Mouse (Mus musculus): ENCODE data around the gene Slc38a6. TPM values are rescaled to one million over a fixed set of nuclear protein-coding genes. Genes with fewer than 3 reads are reported as not detected.

Slc38a6 gene
- polyA plus RNA-seq, 1 experiment from 2014 or later: 7.3 TPM

DNA sequence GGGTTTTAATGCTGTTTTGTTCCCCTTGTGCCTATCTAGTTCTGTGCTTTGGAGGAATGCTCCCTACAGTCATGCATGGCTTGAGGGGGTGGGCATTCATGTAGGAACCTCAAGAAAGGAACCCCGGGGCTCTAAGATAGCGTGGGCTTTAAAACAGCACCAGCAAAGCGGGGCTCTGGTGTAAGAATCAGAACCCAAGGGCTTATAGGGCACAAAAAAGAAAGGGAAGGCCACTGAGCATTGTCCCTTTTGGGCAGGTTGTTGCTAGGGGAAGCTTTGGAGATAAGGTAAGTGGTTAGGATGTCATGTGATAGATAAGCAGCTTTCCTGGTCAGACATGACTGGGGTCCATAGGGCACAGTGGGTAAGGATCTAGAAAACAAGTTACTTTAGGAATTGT is 2.0 kb downstream of the Slc38a6 start:
- Histone ChIP-seq H3K27me3 (ENCODE audit: insufficient read depth, poor library complexity, severe bottlenecking) (no peaks in the 10 kb centered on the region), H3K27ac (no peak overlapping the region), H3K36me3 (peaks cover 17% of the 10 kb centered on the region), H3K4me3 (no peak overlapping the region), H3K9me3 (no peaks in the 10 kb centered on the region), H3K4me1 (peaks cover 32% of the 10 kb centered on the region)
- 70% methylated on average over 3 of the region's 3 CpGs for WGBS
- no peak for DNase-seq (ENCODE audit: low spot score)

DNA sequence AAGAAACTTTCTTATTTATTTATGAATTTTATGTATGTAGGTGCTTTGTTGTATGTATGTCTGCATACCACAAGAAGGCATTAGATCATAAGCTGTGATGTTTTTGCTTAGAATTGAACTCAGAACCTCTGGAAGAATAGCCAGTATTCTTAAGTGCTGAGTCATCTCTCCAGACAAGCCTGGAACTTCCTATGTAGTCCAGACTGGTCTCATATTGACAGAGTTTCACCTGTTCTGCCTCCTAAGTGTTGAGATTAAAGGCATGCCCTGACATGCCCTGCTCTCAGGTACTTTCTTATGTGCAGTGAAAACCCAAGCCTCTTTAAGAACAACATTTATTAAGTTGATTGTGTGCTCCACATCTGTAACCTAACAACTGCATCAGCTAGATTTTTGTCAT is 8.3 kb downstream of the Slc38a6 start:
- DNase-seq (ENCODE audit: low spot score): no peak
- no peak overlapping the region for H3K4me3 ChIP-seq
- H3K9me3 ChIP-seq: no peaks in the 10 kb centered on the region
- peaks cover 6% of the 10 kb centered on the region; the same call in 1 of the 2 replicates for H3K4me1 ChIP-seq
- peaks cover 23% of the 10 kb centered on the region; the same call in 1 of the 2 replicates for H3K36me3 ChIP-seq
- no peak overlapping the region for H3K27ac ChIP-seq
- no peaks in the 10 kb centered on the region for H3K27me3 ChIP-seq (ENCODE audit: insufficient read depth, poor library complexity, severe bottlenecking)

DNA sequence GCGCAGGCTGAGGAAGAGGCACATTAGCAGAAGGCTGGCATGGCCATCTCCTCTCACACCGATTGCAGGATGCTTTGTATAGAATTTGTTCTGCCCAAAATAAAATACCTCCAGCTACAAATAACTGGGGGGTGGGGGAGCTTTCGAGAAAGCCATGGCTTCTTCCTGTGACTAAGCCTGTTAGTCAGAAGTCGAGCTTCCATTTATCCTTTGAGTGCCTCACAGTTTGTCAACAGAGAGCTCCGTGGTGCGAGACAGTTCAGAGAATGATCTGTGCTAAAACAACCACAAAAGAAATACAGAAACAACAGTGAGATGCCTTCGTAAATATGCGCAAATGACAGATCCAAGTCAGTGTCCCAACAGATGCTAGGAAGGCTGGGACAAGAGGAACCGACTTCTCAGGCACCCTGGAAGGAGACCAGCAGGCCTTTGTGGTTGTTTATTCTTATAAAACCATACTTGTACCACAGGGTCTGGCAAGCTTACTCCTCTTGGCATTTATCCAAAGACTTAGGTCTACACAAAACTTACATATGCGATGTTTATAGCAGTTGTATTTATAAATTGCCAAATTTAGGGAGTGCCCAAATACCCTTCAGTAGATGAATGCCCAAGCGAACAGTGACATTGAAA is 9.0 kb downstream of the Slc38a6 start:
- Histone ChIP-seq H3K4me1 (peaks cover 6% of the 10 kb centered on the region; the same call in 1 of the 2 replicates), H3K4me3 (no peak overlapping the region), H3K27me3 (ENCODE audit: insufficient read depth, poor library complexity, severe bottlenecking) (no peaks in the 10 kb centered on the region), H3K27ac (no peak overlapping the region), H3K9me3 (no peaks in the 10 kb centered on the region), H3K36me3 (peaks cover 29% of the 10 kb centered on the region; the same call in 1 of the 2 replicates)
- 80% methylated on average over 11 of the region's 11 CpGs for WGBS
- no peak for DNase-seq (ENCODE audit: low spot score)

DNA sequence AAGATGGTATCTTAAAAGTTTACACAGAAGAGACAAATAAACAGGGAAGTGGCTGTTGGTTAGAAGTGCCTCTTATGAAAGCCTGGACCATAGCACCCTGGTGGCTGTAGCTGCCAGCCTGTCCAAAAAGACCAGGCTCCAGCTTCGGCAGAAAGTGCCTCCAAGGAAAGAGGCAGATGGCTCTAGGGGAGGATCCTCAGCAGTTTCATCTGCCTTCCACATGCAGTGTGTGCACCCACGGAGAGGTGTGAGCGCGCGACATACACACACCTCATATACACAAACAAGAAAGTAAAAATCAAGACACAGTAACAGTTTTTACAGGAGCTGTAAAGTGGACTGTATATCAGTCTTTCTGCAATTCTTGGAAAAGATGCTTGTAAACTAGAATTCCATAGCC is 12.0 kb downstream of the Slc38a6 start:
- Histone ChIP-seq H3K27ac (no peak overlapping the region), H3K9me3 (no peaks in the 10 kb centered on the region), H3K4me1 (peaks cover 6% of the 10 kb centered on the region; the same call in 1 of the 2 replicates), H3K4me3 (no peak overlapping the region), H3K36me3 (peaks cover 25% of the 10 kb centered on the region; the same call in 1 of the 2 replicates), H3K27me3 (ENCODE audit: insufficient read depth, poor library complexity, severe bottlenecking) (no peaks in the 10 kb centered on the region)
- DNase-seq (ENCODE audit: low spot score): no peak
- WGBS: 91% methylated on average over 5 of the region's 5 CpGs

DNA sequence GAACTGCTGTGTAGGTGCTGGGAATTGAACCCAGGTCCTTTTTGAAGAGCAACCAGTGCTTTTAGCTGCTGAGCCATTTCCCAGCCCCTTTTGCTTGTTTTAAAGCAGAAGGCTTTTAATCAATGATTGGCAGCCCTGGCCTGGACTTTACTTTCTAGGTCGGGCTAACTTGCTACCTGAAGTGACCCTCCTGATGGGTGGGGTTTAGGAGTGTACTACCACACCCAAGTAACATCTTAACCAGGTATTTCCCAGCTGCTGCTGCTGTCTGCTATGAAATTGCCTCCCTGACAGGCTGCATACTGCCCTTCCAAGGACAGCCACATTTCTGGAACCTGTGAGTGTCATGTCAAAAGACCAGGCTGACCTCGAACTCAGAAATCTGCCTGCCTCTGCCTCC is 14.0 kb downstream of the Slc38a6 start:
- no peak overlapping the region for H3K27ac ChIP-seq
- WGBS: 84% methylated on average over 2 of the region's 2 CpGs
- no peak overlapping the region for H3K4me3 ChIP-seq
- no peaks in the 10 kb centered on the region for H3K9me3 ChIP-seq
- H3K27me3 ChIP-seq (ENCODE audit: insufficient read depth, poor library complexity, severe bottlenecking): no peaks in the 10 kb centered on the region
- H3K4me1 ChIP-seq: peaks cover 6% of the 10 kb centered on the region; the same call in 1 of the 2 replicates
- no peak for DNase-seq (ENCODE audit: low spot score)
- peaks cover 14% of the 10 kb centered on the region; the same call in 1 of the 2 replicates for H3K36me3 ChIP-seq

DNA sequence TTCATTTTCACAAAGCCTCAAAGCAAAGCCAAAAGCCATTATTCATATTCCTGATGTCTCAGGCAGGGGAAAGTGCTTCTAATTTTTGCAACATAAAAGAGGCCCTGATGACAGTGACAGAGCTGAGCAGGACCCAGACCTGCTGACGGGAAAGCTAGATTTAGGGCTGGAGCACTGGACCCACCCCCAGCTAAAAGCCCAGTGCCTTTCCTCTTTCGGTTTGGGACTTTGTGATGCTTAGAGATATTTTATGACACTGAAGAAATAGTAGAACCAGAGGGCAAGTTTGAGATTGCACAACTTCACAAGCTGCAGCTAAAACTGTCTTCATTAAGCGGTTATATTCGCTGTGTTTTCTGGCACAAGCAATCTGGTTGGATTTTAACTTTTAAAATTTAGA is 18.1 kb downstream of the Slc38a6 start:
- Histone ChIP-seq H3K27me3 (ENCODE audit: insufficient read depth, poor library complexity, severe bottlenecking) (no peaks in the 10 kb centered on the region), H3K27ac (no peak overlapping the region), H3K4me1 (no peaks in the 10 kb centered on the region), H3K4me3 (no peak overlapping the region), H3K9me3 (no peaks in the 10 kb centered on the region), H3K36me3 (peaks cover 11% of the 10 kb centered on the region; the same call in 1 of the 2 replicates)
- DNase-seq (ENCODE audit: low spot score): no peak
- 83% methylated on average over 4 of the region's 4 CpGs for WGBS

DNA sequence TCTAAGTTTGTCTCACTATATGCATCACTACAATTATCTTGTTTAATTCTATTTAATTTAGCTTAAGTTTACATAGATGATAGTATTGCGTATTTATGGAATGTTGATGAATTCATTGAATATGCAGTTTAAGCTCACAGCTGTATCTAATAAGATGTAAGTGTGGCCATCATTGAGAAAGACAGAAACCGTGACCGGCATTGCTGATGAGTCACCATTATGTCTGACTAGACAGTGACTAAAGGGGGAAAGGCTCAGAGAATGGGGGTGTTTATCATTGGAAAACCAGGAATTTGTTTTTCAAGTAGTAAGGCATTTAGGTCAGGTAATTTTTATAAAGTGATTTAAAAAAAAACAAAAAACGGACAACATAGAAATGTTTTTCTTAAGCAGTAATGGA is 21.2 kb downstream of the Slc38a6 start:
- WGBS: 87% methylated on average over 4 of the region's 4 CpGs
- Histone ChIP-seq H3K36me3 (peaks cover 9% of the 10 kb centered on the region; the same call in 1 of the 2 replicates), H3K27me3 (ENCODE audit: insufficient read depth, poor library complexity, severe bottlenecking) (no peaks in the 10 kb centered on the region), H3K27ac (no peak overlapping the region), H3K4me3 (no peak overlapping the region), H3K4me1 (no peaks in the 10 kb centered on the region), H3K9me3 (no peaks in the 10 kb centered on the region)
- no peak for DNase-seq (ENCODE audit: low spot score)

DNA sequence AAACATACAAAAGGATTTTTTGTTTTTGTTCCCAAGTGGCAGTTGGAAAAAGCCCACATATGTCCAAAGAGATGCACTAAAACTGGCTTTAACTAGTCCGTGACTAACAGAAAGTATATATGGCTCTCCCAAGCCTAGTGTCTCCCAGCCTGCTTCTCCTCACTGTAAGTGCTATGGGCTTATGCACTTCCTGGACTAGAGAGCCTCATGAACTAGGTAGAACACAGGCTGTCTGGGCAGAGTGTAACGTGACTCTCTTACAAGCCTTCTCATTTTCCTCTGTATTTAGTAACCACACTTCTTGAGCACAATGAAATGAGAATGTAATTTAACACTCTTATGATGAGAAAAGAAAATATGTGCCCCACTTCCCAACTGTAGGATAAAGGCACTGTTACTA is 22.1 kb downstream of the Slc38a6 start:
- no peak overlapping the region for H3K4me3 ChIP-seq
- no peaks in the 10 kb centered on the region for H3K4me1 ChIP-seq
- WGBS: 86% methylated on average over 2 of the region's 2 CpGs
- H3K9me3 ChIP-seq: no peaks in the 10 kb centered on the region
- no peak for DNase-seq (ENCODE audit: low spot score)
- H3K36me3 ChIP-seq: peaks cover 9% of the 10 kb centered on the region; the same call in 1 of the 2 replicates
- no peaks in the 10 kb centered on the region for H3K27me3 ChIP-seq (ENCODE audit: insufficient read depth, poor library complexity, severe bottlenecking)
- H3K27ac ChIP-seq: no peak overlapping the region

DNA sequence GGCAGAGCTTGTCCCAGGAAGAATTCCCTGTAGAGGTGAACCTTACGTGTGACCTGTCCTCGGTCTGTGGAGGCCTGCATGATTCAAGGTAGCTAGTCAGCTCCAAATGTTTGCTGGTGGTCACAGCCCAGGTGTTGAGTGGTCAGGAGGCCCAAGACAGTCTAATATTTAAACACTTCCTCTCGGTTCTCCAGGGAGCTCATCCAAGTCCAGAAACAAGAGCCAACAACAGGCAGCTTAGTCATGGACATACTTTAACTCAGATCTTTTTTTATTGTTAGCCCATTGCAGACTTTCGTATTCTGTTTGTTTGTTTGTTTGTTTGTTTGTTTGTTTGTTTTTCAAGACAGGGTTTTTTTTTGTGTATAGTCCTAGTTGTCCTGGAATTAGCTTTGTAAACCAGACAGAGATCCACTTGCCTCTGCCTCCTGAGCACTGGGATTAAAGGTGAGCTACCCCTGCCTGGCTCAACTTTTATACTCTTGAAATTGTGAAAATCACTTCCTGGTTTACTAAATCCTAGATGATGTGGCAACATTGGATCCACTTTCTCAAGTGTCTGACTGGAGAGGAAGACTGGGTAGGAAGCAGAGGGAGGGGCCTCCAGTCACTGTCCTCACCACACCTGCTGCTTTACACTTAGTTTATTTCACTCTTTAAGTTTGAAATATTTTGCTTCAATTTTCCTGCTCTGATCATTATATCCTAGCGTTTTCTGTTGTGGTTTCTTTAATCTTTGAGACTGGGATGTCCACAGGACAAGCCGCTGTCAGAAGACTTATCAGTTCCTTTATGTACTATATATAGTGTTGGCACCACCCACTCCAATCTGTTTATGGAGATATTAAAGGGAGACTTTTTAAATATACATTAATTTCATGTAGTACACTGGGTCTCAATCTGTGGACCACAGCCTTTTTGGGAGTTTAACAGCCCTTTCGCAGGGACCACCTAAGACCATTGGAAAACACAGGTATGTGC is 31.4 kb downstream of the Slc38a6 start:
- Histone ChIP-seq H3K4me1 (peaks cover 9% of the 10 kb centered on the region), H3K4me3 (no peak overlapping the region), H3K9me3 (no peaks in the 10 kb centered on the region), H3K27ac (no peak overlapping the region), H3K36me3 (peaks cover 8% of the 10 kb centered on the region; the same call in 1 of the 2 replicates), H3K27me3 (ENCODE audit: insufficient read depth, poor library complexity, severe bottlenecking) (no peaks in the 10 kb centered on the region)
- 86% methylated on average over 7 of the region's 7 CpGs for WGBS
- no peak for DNase-seq (ENCODE audit: low spot score)

DNA sequence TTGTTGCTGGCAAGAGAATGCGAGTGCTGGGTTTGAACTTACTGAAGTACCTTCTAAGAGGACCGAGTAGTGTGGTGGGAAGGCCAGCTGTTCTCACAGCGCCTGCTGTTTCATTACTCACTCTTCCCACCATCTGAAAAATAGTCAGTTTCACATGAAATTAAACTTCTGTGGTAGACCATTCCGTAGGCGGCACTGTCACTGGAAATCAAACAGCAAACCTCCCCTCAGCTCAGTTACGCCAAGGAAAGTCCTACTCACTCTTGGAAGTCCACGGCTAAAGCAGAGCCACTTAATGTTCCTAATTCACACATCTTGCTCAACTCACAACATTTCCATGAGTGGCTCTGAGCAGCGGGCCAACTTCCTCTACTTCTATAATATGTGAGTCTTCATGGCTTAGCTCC is 37.6 kb downstream of the Slc38a6 start:
- no peaks in the 10 kb centered on the region for H3K9me3 ChIP-seq
- H3K36me3 ChIP-seq: no peaks in the 10 kb centered on the region
- no peak overlapping the region for H3K27ac ChIP-seq
- WGBS: 90% methylated on average over 8 of the region's 8 CpGs
- DNase-seq (ENCODE audit: low spot score): no peak
- H3K4me1 ChIP-seq: peaks cover 31% of the 10 kb centered on the region
- H3K4me3 ChIP-seq: no peak overlapping the region
- H3K27me3 ChIP-seq (ENCODE audit: insufficient read depth, poor library complexity, severe bottlenecking): no peaks in the 10 kb centered on the region

DNA sequence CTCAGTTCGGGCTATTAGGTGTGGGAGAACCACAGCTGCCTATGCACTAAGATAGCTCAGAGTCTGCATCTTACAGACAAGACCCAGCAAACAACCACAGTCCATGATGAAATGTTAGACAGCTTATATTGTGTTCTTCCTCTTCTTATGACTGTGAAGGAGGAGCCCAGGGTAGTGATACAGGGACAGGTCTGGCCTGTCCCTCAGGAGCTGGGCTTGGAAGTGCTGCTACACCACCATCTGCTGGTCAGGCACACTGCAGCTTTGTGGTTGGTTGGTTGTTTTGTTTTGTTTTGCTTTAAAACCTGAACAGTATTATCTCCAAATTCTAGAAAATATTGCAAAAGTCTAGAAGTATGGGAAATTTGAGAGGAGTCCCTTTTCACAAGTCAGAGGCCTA is 38.2 kb downstream of the Slc38a6 start:
- Histone ChIP-seq H3K27ac (peak overlapping the region; percentile 83), H3K27me3 (ENCODE audit: insufficient read depth, poor library complexity, severe bottlenecking) (no peaks in the 10 kb centered on the region), H3K4me3 (no peak overlapping the region), H3K36me3 (no peaks in the 10 kb centered on the region), H3K9me3 (no peaks in the 10 kb centered on the region), H3K4me1 (peaks cover 31% of the 10 kb centered on the region)
- 97% methylated on average over 1 of the region's 1 CpGs for WGBS
- no peak for DNase-seq (ENCODE audit: low spot score)

DNA sequence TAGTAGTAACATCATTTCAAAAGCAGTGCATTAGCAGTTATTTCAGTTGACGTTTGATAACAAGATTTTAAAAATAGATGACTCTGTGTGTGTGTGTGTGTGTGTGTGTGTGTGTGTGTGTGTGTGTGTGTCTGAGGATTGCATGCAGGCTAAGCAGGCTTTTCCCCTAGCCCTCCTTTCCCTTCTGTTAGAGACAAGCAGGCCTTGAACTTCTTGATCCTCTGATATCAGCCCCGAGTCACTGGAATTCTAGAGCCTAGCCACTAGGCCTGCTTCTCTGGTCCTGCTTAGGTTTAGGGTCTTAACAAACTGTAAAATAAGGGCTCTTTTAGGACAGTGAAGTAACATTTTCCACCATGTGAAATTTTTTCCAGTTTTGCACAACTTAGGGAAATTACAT is 38.6 kb downstream of the Slc38a6 start:
- H3K4me3 ChIP-seq: no peak overlapping the region
- no peak for DNase-seq (ENCODE audit: low spot score)
- H3K9me3 ChIP-seq: no peaks in the 10 kb centered on the region
- H3K36me3 ChIP-seq: no peaks in the 10 kb centered on the region
- H3K27ac ChIP-seq: peak overlapping the region; percentile 83
- WGBS: 18% methylated on average over 2 of the region's 2 CpGs
- H3K4me1 ChIP-seq: peaks cover 31% of the 10 kb centered on the region
- no peaks in the 10 kb centered on the region for H3K27me3 ChIP-seq (ENCODE audit: insufficient read depth, poor library complexity, severe bottlenecking)

DNA sequence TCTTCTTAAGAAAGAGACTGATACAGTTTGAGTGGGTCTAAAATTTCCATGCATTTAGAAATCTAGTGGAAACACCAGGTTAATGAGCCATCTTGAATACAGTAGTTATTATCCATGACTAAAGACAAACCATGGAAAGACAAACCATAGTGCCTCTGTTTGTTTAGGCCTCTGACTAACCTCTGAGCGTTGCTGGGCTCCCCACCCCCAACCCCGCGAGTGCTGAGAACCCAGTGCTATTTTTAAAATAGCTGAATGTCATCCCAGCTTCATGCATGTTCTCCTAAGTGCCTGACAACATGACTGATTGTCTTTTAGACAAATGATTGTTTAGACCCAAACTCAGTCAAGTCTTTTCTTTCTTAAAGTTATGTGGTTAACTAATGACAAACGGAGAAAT is 39.0 kb downstream of the Slc38a6 start:
- H3K4me1 ChIP-seq: peaks cover 31% of the 10 kb centered on the region
- DNase-seq (ENCODE audit: low spot score): no peak
- peak overlapping the region; percentile 83 for H3K27ac ChIP-seq

More for the DNA sequence above, 39.0 kb downstream of the Slc38a6 start:
- Histone ChIP-seq H3K27me3 (ENCODE audit: insufficient read depth, poor library complexity, severe bottlenecking) (no peaks in the 10 kb centered on the region), H3K4me3 (no peak overlapping the region), H3K9me3 (no peaks in the 10 kb centered on the region), H3K36me3 (no peaks in the 10 kb centered on the region)
- 15% methylated on average over 4 of the region's 4 CpGs for WGBS

Data from heart, embryonic 10.5 days (tissue).